Mouse (Mus musculus) MEL (cell line): ENCODE measurements at regions not wholly inside any gene's neighbourhood (a gene's known extent, or its start where the extent isn't known, plus 50 kb on each side); places are given as distances from the start of the nearest gene placed in this dataset.

ENCODE experiments used
- CHD2 ChIP-seq: IDR thresholded peaks from 2 replicates; pipeline ENCODE4 v1.6.1; 2011; ENCODE audit warnings: low read length, improper control_type of control experiment
- CTCF ChIP-seq, 3 experiments: IDR thresholded peaks in 2 of 3; conservative IDR thresholded peaks in 1 of 3; 2 replicates each; pipeline ENCODE4 v1.5.1; 2011 to 2012; ENCODE audit warnings: low read length in 3 of 3, low read depth in 2 of 3, mild to moderate bottlenecking in 2 of 3, improper control_type of control experiment in 1 of 3, inconsistent platforms in 1 of 3, mixed read lengths in 1 of 3, moderate library complexity in 1 of 3; ENCODE audit not compliant: control insufficient read depth in 1 of 3, insufficient read depth in 1 of 3, poor library complexity in 1 of 3, severe bottlenecking in 1 of 3
- ELF1 ChIP-seq: IDR thresholded peaks from 2 replicates; pipeline ENCODE4 v1.6.1; 2014; ENCODE audit warnings: low read depth, mild to moderate bottlenecking, inconsistent platforms, low read length, improper control_type of control experiment, moderate library complexity
- EP300 ChIP-seq, 2 experiments: IDR thresholded peaks; 2 replicates each; pipeline ENCODE4 v1.6.1; 2011; ENCODE audit warnings: improper control_type of control experiment in 2 of 2, low read length in 2 of 2, low read depth in 1 of 2, mild to moderate bottlenecking in 1 of 2
- GABPA ChIP-seq: IDR thresholded peaks from 2 replicates; pipeline ENCODE4 v1.6.1; 2012; ENCODE audit warnings: low read depth, mild to moderate bottlenecking, inconsistent platforms, low read length, improper control_type of control experiment, moderate library complexity
- GATA1 ChIP-seq: IDR thresholded peaks from 2 replicates; pipeline ENCODE4 v1.6.1; 2011; ENCODE audit warnings: low read depth, low read length, improper control_type of control experiment
- POLR2A ChIP-seq, 2 experiments: IDR thresholded peaks; 2 replicates each; pipeline ENCODE4 v1.6.1; 2011 to 2012; ENCODE audit warnings: low read length in 2 of 2, mild to moderate bottlenecking in 2 of 2, control low read depth in 1 of 2, improper control_type of control experiment in 1 of 2, low read depth in 1 of 2, moderate library complexity in 1 of 2; ENCODE audit not compliant: control insufficient read depth in 1 of 2, insufficient read depth in 1 of 2, poor library complexity in 1 of 2
- RAD21 ChIP-seq: IDR thresholded peaks from 2 replicates; pipeline ENCODE4 v1.6.1; 2011; ENCODE audit warnings: mild to moderate bottlenecking, low read depth, low read length, improper control_type of control experiment
- TBP ChIP-seq: IDR thresholded peaks from 2 replicates; pipeline ENCODE4 v1.8.0; 2011; ENCODE audit warnings: low read depth, low read length, improper control_type of control experiment
- TCF12 ChIP-seq: IDR thresholded peaks from 2 replicates; pipeline ENCODE4 v1.6.1; 2014; ENCODE audit warnings: low read depth, mild to moderate bottlenecking, inconsistent platforms, low read length, improper control_type of control experiment, moderate library complexity
- USF2 ChIP-seq, 2 experiments: IDR thresholded peaks; 2 replicates each; pipeline ENCODE4 v1.6.1; 2011 to 2012; ENCODE audit warnings: improper control_type of control experiment in 2 of 2, low read length in 2 of 2, borderline replicate concordance in 1 of 2, inconsistent platforms in 1 of 2, low read depth in 1 of 2, mild to moderate bottlenecking in 1 of 2; ENCODE audit not compliant: insufficient read depth in 1 of 2

GRCm38 (mm10) chr10:16467935-16468334, 1255.1 kb upstream of the Cited2 start:
- no peak for TF ChIP-seq CTCF (IDR thresholded peaks at IDR 0.05 in 2 of 3, conservative IDR thresholded peaks at IDR 0.05 in 1 of 3; ENCODE audit: control insufficient read depth in 1 of 3, insufficient read depth in 1 of 3, low read depth in 2 of 3, low read length in 3 of 3, poor library complexity in 1 of 3, severe bottlenecking in 1 of 3)
- no peak for TF ChIP-seq USF2 (IDR thresholded peaks at IDR 0.05; ENCODE audit: borderline replicate concordance in 1 of 2, insufficient read depth in 1 of 2, low read depth in 1 of 2, low read length in 2 of 2)
- no peak for TF ChIP-seq EP300 (IDR thresholded peaks at IDR 0.05; ENCODE audit: low read depth in 1 of 2, low read length in 2 of 2)
- TF ChIP-seq ELF1, result no peak
- no peak for TF ChIP-seq POLR2A (IDR thresholded peaks at IDR 0.05; ENCODE audit: control insufficient read depth in 1 of 2, insufficient read depth in 1 of 2, low read depth in 1 of 2, low read length in 2 of 2, poor library complexity in 1 of 2)
- no peak for TF ChIP-seq CHD2
- TF ChIP-seq TBP, result no peak
- no peak for TF ChIP-seq TCF12
- TF ChIP-seq GATA1, result no peak
- no peak for TF ChIP-seq GABPA
- TF ChIP-seq RAD21, result no peak
